Mouse (Mus musculus): Measurements from ENCODE around the gene Arntl2. TPM values are rescaled to one million over a fixed set of nuclear protein-coding genes. Genes with fewer than 3 reads are reported as not detected.
"Not testable (repeated sequence)": the region's sequence is repeated elsewhere in the genome, so short reads cannot be mapped to it uniquely, and the experiment has no call there.

The Arntl2 gene
- total RNA-seq, 1 experiment from 2014 or later = 0.93 TPM

- ATAC-seq (ENCODE audit: extremely low read depth, insufficient number of reproducible peaks, low FRiP score, poor library complexity, severe bottlenecking) = no peak
Observed at GRCm38 (mm10) chr6:146838366-146838765, 42.5 kb downstream of the Arntl2 start.

- ATAC-seq (ENCODE audit: extremely low read depth, insufficient number of reproducible peaks, low FRiP score, poor library complexity, severe bottlenecking) = no peak
Observed at GRCm38 (mm10) chr6:146838863-146839262, 43.0 kb downstream of the Arntl2 start.

- no peak for ATAC-seq (ENCODE audit: extremely low read depth, insufficient number of reproducible peaks, low FRiP score, poor library complexity, severe bottlenecking)
Observed at GRCm38 (mm10) chr6:146844867-146845266, 49.0 kb downstream of the Arntl2 start.

- ATAC-seq (ENCODE audit: extremely low read depth, insufficient number of reproducible peaks, low FRiP score, poor library complexity, severe bottlenecking) = no peak
Observed at GRCm38 (mm10) chr6:146845347-146845746, 49.5 kb downstream of the Arntl2 start.

GRCm38 (mm10) chr6:146845961-146846750 lies 50.3 kb downstream of the Arntl2 start:
- no peak for ATAC-seq (ENCODE audit: extremely low read depth, insufficient number of reproducible peaks, low FRiP score, poor library complexity, severe bottlenecking)

- no peak for ATAC-seq (ENCODE audit: extremely low read depth, insufficient number of reproducible peaks, low FRiP score, poor library complexity, severe bottlenecking)
Observed at GRCm38 (mm10) chr6:146847402-146847801, 51.5 kb downstream of the Arntl2 start.

- ATAC-seq (ENCODE audit: extremely low read depth, insufficient number of reproducible peaks, low FRiP score, poor library complexity, severe bottlenecking) = no peak
Observed at GRCm38 (mm10) chr6:146848281-146848680, 52.4 kb downstream of the Arntl2 start.

GRCm38 (mm10) chr6:146850050-146850449 lies 54.2 kb downstream of the Arntl2 start, which contains the start of gene Smco2:
Gene Smco2, plus strand, starts transcription at chr6:146850104.
- no peak for ATAC-seq (ENCODE audit: extremely low read depth, insufficient number of reproducible peaks, low FRiP score, poor library complexity, severe bottlenecking)

- no peak for ATAC-seq (ENCODE audit: extremely low read depth, insufficient number of reproducible peaks, low FRiP score, poor library complexity, severe bottlenecking)
Observed at GRCm38 (mm10) chr6:146851916-146852315, 56.1 kb downstream of the Arntl2 start.

GRCm38 (mm10) chr6:146852739-146853138 lies 56.9 kb downstream of the Arntl2 start:
- ATAC-seq (ENCODE audit: extremely low read depth, insufficient number of reproducible peaks, low FRiP score, poor library complexity, severe bottlenecking) = no peak

- ATAC-seq (ENCODE audit: extremely low read depth, insufficient number of reproducible peaks, low FRiP score, poor library complexity, severe bottlenecking) = no peak
Observed at GRCm38 (mm10) chr6:146855185-146855584, 59.3 kb downstream of the Arntl2 start.

GRCm38 (mm10) chr6:146857386-146857785 lies 61.5 kb downstream of the Arntl2 start:
- ATAC-seq (ENCODE audit: extremely low read depth, insufficient number of reproducible peaks, low FRiP score, poor library complexity, severe bottlenecking) = no peak

- no peak for ATAC-seq (ENCODE audit: extremely low read depth, insufficient number of reproducible peaks, low FRiP score, poor library complexity, severe bottlenecking)
Observed at GRCm38 (mm10) chr6:146863154-146863553, 67.3 kb downstream of the Arntl2 start.

GRCm38 (mm10) chr6:146864370-146864769 lies 68.5 kb downstream of the Arntl2 start:
- ATAC-seq (ENCODE audit: extremely low read depth, insufficient number of reproducible peaks, low FRiP score, poor library complexity, severe bottlenecking) = not testable (repeated sequence)

- ATAC-seq (ENCODE audit: extremely low read depth, insufficient number of reproducible peaks, low FRiP score, poor library complexity, severe bottlenecking) = no peak
Observed at GRCm38 (mm10) chr6:146865701-146866100, 69.8 kb downstream of the Arntl2 start.

GRCm38 (mm10) chr6:146871975-146872374 lies 76.1 kb downstream of the Arntl2 start:
- no peak for ATAC-seq (ENCODE audit: extremely low read depth, insufficient number of reproducible peaks, low FRiP score, poor library complexity, severe bottlenecking)

GRCm38 (mm10) chr6:146874415-146874814 lies 78.6 kb downstream of the Arntl2 start:
- no peak for ATAC-seq (ENCODE audit: extremely low read depth, insufficient number of reproducible peaks, low FRiP score, poor library complexity, severe bottlenecking)

GRCm38 (mm10) chr6:146876820-146877219 lies 81.0 kb downstream of the Arntl2 start:
- ATAC-seq (ENCODE audit: extremely low read depth, insufficient number of reproducible peaks, low FRiP score, poor library complexity, severe bottlenecking) = no peak

- ATAC-seq (ENCODE audit: extremely low read depth, insufficient number of reproducible peaks, low FRiP score, poor library complexity, severe bottlenecking) = no peak
Observed at GRCm38 (mm10) chr6:146877425-146878045, 81.7 kb downstream of the Arntl2 start.

GRCm38 (mm10) chr6:146878926-146879325 lies 83.1 kb downstream of the Arntl2 start:
- no peak for ATAC-seq (ENCODE audit: extremely low read depth, insufficient number of reproducible peaks, low FRiP score, poor library complexity, severe bottlenecking)
